Mouse (Mus musculus): ENCODE results near the gene Rhbdd3.
A peak's percentile ranks its signal among the peaks of the same experiment; 100 is the strongest.

Rhbdd3 gene

DNA sequence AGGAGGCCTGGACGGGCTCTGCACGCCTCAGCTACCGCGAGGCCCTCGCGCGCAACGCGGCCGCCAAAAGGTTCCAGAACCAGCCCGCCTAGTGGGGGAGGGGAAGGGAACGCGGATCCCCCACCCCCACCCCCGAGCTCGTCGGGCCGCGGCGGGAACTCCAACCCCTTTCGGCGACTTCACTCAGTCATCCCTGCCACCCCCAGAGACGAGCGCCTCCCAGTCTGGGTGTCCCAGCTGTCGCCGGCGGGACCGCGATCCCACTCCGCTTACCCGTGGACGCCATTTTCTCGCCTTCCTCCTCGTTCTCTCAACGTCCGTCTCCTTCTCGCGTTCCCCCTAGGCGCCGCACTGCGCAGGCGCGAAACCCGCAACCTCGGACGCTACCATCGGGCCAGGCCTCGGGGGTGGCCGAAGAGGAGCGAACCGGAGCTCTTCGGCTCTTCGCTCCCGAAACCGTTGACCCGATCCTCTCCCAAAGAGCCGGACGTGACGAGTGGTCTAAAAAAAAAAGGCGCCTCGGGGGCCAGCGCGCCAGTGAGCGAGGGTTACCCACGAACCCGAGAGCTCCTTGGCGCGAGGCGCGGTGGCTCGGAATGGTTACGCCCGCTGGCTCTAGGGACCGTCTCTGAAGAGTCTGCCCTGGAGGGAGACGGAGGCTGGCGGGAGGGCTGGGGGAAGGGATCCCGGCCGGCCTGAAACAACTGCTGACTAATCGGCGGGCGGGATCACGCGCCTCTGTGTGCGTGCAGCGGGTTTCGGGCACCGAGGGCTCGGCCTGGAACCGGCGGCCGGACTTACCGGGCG, at the start of gene Rhbdd3, which contains the start of gene Ewsr1:
TSS of gene Rhbdd3 (plus strand) at position 191 of the 807 bp plus-strand sequence.
TSS of gene Ewsr1 (minus strand) at position 531 of the 807 bp plus-strand sequence.
- peak; percentile 97 to 99 for DNase-seq (ENCODE audit: low spot score in 2 of 2)

DNA sequence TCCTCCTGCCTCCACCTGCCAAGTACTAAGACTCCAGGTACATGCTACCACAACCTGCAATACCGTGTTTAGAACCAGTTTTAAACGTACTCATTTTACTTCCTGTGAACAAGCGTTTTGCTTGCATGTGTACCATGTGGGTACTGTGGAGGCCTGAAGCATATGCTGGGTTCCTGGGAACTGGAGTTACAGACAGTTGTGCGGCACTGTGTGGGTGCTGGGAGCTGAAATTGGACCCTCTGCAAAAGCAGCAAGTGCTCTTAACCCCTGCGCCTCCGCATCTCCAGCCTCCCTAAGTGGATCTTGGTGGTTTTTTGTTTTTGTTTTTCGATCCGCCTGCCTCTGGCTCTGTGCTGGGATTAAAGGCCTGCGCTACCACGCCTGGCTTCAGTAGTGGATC, 47.1 kb upstream of the Rhbdd3 start:
- no peak for DNase-seq (ENCODE audit: low spot score in 2 of 2)

DNA sequence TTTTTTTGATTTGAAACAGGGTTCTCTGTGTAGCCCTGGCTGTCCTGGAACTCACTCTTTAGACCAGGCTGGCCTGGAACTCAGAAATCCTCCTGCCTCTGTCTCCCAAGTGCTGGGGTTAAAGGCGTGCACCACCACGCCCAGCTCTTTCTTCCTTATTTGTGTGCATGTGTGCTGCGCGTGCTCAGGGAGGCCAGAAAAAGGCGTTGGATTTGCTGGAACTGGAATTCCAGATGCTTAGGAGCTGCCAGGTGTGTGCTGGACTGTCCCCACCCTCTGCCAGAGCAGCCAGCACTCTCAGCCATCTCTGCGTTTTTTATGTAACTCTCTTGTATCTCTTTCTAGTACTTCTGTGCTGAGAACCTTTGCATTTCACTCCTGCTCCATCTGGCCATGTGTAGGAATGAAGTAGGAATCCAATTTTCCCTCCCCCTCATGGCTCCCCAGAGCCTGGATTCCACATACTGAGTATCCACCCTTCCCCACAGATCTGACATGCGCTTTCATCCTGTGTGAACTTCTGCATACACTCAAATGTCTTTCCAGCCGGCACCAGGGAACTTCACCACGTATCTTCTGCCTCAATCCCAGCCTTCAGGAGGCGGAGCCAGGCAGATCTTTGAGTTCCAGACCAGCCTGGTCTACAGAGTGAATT, 46.4 kb upstream of the Rhbdd3 start:
- DNase-seq (ENCODE audit: low spot score in 2 of 2), result peak; percentile 54 to 84

DNA sequence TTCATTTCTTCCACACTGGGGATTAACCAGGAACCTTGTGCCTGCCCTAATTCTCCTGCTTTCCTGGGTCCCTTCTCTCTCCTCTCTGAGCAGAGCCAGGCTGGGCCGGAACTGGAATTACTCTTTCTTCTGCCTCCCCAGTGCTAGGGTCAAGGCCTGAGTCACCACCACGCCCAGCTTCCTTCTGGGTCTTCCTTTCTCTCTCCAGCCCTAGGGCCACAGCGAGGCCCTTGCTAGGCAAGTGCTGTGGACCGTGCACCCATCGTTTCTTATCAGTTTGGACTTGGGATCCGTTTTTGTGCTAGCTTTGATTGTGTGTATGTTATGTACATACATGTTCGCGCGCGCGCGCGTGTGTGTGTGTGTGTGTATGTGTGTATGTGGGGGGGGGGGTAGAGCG, 44.6 kb upstream of the Rhbdd3 start:
- DNase-seq (ENCODE audit: low spot score in 2 of 2), result no peak

DNA sequence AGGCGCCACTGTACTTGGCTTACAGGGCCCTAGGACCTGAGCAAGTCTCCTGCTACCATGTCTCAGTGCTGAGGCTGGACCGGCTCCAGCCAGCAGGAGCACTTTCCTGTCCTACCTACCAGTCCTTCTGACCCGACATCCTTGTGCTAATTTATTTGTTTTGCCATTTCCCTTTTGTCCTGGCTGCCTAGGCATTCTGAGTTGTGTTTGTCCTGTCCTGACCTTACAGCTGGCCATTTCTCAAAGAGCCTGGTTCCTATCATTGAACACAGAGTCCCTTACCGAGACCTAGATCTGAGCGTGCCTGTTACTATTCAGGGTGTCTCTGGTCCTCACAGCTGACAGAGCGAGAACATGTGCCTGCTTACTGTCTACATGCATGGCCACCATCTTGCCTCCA, 43.9 kb upstream of the Rhbdd3 start:
- DNase-seq (ENCODE audit: low spot score in 2 of 2), result no peak

DNA sequence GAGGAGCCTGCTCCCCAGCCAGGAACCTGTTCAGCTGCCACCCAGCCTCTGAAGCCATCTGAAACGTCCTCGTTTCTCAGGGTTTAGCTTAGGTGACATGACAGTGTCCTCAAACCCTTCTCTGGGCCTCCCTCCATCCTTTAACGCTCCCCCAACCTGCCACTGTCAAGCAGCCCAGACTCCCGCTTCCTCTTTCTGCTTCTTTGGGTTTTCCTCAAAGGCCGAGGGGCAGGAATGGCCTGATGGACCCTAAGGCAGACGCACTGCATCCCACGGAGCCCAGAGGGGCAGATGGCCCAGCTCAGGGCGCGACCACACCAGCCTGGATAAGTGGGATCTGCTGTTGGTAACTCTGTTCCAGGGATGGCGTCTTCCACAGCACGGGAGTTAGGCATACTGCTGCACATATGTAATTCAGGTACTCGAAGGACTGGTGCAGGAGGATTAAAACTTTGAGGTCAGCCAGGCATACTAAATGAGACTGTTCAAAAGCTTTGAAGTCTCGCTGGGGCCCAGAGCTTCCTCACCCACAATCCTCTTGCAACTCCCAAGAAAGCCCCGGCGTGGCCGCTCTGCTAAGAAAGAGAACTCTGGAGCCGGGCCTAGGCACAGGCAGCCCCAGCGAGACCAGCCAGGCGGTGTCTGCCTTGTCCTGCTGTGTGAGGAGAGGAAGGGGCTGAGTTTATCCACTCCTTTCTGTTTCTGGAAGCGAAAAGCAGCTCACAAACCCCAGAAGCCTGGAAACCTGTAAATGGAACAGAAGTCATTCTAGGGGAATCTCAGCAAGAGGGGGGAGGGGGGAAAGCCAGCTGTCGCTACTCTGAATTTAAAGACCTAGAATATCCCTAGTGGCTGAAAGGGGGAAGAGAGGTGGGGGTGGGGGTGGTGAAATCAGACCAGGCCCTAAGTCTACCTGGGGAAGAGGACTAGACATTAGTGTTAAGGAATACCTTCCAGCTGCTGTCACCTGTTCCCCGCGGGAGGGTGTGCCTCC, 42.5 kb upstream of the Rhbdd3 start:
- DNase-seq (ENCODE audit: low spot score in 2 of 2), result no peak

DNA sequence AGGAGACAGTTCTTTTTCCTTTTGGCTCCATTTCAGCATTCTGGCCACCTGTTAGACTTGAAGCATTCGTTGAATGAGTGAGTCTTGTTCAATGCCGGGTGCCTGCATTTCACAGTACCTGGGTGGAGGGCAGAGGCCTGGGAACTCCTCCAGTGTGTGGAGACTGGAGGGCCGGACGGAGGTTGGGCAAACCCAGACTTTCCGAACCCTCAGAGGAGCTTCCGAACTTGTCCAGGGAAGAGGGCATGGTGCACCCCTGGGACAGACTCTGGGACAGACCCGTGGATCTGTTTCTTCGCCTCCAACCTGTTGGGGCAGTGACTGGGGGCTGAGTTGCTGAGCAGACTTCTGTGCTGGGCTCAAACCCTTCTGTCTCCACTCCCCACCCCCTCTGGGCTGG, 41.7 kb upstream of the Rhbdd3 start:
- DNase-seq (ENCODE audit: low spot score in 2 of 2), result no peak

DNA sequence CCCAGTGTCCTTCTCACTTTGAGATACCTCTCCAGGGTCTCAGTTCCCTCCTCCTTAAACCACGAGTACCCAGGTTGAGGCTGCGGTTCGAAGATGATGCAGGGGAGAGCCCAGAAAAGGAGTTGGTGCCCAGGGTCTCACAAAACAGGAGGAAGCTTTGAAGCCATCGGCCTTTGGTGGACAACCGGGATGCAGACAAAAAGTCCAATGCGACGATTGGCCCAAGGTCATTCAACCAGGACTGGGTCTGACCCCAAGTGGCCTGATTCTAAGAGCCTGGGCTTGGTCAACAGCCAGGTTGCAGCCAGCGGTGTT, 41.2 kb upstream of the Rhbdd3 start:
- peak in 1 of 2 experiments; percentile 26 for DNase-seq (ENCODE audit: low spot score in 2 of 2)

DNA sequence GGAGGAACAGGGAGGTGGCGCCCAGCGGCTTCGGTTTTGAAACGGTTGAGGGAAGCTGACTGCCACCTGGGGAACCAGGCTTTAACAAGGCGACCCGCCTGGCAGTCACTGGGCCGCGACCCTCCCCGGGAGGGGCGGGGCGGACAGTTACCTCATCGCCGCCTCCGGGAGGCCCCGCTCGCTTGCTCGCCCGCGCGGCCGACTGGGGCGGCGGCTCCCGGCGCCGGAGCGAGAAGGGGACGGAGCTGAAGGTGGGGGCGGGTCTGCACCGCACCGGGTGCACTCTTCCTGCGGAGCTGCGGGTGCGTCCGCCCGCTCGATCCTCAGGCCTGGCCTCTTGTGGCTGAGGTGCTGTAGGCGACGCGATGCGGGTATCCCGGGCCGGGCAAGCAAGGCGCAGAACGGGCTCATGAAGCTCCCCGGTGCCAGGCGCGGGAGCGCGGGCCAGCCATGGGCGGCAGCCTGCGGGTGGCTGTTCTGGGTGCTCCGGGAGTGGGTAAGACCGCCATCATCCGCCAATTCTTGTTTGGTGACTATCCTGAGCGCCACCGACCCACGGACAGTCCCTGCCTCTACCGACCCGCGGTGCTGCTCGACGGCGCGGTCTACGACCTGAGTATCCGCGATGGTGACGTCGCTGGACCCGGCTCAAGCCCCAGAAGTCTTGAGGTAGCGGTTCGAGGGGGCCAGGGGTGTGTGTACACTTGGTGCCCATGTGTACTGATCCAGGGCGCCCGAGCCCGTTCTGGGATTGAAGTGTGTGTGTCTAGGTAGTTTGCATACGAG, 40.7 kb upstream of the Rhbdd3 start, which contains the start of gene Rasl10a:
TSS of gene Rasl10a (plus strand) at position 273 of the 786 bp plus-strand sequence.
- peak; percentile 51 to 63 for DNase-seq (ENCODE audit: low spot score in 2 of 2)

DNA sequence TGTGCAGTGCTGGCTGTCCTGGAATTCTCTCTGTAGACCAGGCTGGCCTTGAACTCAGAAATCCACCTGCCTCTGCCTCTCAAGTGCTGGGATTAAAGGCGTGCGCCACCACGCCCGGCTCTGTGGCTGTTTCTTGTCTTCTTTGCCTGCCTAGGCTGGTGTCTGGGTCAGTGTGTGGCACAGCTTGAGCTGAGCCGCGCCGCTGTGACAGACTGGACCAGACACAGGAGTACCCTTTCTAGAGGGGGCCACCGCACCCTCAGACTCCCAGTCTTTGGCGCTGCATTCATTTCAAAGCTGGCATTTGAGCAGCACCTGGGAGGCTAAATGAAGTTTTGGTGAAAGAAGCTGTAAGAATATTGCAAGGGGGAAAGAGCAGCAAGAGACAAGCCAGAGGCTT, 39.9 kb upstream of the Rhbdd3 start:
- peak in 1 of 2 experiments; percentile 29 for DNase-seq (ENCODE audit: low spot score in 2 of 2)

DNA sequence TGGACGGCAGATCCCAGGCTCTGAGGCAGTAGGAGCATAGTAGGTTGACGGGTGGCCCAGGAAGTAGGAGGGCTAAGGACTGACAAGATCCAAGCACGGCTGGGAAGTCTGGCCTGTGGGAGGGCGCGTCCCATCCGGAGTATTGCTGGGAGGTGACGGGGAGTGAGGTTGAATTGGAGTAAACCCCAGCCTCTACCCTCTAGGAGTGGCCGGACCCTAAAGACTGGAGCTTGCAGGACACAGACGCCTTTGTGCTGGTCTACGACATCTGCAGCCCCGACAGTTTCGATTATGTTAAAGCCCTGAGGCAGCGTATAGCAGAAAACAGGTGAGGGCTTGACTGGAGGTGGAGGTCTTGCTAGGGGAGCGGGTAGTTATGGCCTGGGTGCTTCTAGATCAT, 39.5 kb upstream of the Rhbdd3 start:
- DNase-seq (ENCODE audit: low spot score in 2 of 2), result no peak

DNA sequence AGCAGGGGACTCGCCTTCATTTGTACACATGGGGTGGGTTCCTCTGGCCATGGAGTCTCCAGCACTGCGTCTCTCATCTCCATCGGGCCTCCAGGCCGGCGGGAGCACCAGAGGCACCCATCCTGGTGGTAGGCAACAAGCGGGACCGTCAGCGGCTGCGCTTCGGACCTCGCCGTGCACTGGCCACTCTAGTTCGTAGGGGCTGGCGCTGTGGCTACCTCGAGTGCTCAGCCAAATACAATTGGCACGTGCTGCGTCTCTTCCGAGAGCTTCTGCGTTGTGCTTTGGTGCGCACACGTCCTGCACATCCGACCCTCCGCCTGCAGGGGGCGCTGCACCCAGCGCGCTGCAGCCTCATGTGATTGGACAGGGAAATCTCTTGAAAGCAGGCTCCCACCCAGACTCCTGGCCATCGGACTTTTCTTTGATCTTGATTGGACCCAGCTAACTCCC, 39.0 kb upstream of the Rhbdd3 start:
- DNase-seq (ENCODE audit: low spot score in 2 of 2), result peak; percentile 58 to 77

DNA sequence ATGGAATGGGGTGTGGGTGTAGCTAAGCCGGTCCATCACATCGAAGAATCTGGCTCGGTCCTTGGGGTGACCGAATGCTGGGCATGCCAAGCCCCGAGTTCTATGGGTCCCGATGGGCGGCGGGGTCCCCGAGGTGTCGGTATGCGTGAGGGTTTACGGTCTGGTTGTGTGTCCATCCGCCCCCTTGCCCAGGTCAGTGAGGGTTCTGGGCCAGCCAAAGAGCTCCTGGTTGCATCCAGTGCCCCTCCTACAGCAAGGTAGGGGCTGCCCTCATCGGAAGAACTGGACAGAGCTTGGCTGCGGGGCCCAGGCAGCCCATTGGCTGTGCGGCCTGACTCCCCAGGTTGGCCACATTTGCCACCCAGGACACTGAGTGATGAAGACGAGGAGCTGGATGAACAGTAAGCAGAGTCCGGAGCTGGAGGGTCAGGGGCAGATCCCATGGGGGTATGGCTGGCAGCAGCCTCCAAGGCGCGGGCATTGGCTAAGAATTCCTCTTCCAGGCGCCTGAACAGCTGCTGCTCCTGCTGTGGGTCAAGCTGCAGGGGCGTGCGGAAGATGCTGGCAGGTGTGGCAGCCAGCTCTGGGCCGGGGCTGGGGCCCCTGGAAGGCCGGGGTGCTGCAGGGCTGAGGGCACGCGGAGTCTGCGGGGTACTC, 37.8 kb upstream of the Rhbdd3 start:
- DNase-seq (ENCODE audit: low spot score in 2 of 2), result peak; percentile 28 to 30

DNA sequence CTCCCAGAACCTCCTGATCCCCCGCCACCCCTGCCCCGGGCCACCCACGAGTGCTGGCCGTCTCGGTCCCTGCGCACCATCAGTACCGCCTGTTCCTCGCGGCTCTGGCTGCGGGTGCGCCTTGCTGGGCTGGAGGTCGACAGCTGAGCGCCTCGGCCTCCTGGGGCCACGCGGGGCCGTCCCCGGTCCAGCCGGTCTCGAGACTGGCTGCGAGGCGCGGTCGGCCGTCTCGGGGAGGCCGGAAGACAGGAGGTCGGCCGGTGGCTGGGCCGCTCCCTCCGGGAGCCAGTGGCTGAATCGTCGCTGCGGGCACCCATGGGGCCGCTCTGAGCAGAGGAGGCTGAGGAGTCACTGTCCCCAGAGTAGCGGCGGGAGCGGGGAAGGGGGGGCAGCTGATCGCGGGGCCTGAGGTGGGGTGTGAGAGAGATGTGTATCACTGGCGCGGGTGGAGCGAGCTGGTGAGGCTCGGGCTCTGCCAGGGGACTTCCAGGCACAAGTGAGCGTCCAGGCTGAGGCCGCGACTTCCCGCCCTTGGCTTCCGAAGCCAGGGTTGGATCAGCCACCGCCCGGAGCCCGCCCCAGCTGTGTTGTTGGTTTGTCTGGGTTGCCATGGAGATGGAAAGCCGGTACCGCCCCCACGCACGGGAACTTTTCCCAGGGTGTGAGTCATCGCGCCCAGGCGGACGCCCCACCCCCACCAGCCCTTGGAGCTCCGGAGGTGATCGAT, 37.1 kb upstream of the Rhbdd3 start:
- DNase-seq (ENCODE audit: low spot score in 2 of 2), result peak; percentile 97

DNA sequence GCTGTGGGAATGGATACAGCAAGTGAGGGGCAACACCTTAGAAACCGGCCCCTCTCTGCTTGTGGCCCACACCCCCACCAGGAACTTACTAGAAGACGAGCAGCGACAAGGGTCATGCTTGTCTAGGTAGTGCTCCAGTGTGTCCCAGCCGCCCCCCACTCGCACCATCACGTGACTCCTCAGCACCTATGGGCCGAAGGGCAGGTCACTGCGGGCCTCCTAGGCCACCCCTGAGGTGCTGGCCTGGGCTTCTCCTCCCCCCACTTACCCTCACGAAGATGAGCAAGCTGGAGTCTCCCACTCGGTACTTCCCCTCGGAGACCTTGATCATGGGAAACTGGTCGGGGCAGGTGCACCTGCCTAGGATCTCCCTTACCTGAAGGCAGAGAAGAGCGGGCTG, 36.4 kb upstream of the Rhbdd3 start:
- DNase-seq (ENCODE audit: low spot score in 2 of 2), result no peak

DNA sequence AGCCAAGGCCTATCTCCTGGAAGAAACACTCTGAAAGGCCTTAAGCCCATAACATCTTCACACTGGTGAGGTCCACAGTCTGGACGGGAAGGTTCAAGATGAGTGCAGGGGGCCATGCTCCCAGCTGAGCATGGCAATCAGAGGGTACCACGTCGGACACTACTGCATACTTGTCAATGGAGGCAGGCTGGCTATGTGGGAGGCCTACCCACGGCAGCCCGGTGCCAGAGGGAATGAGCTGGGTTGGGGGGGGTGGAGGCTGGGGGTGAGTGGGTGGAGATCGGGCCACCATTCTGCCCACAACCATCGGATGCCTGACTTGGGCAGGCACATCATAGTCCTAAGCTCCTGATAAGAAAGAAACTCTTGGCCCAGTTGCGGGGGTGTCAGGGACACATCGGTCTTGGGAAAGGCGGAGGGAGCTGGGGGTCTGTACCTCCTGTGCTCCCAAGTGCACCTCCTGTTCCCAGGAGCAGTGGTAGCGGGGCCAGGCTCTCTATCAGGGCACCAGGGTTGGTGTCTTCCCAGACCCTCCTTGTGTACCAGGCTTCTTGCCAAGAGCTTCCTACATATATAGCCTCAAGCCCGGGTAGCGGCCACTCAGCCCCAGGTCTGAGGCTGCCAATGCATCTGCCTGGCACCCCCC, 35.7 kb upstream of the Rhbdd3 start:
- DNase-seq (ENCODE audit: low spot score in 2 of 2), result no peak

DNA sequence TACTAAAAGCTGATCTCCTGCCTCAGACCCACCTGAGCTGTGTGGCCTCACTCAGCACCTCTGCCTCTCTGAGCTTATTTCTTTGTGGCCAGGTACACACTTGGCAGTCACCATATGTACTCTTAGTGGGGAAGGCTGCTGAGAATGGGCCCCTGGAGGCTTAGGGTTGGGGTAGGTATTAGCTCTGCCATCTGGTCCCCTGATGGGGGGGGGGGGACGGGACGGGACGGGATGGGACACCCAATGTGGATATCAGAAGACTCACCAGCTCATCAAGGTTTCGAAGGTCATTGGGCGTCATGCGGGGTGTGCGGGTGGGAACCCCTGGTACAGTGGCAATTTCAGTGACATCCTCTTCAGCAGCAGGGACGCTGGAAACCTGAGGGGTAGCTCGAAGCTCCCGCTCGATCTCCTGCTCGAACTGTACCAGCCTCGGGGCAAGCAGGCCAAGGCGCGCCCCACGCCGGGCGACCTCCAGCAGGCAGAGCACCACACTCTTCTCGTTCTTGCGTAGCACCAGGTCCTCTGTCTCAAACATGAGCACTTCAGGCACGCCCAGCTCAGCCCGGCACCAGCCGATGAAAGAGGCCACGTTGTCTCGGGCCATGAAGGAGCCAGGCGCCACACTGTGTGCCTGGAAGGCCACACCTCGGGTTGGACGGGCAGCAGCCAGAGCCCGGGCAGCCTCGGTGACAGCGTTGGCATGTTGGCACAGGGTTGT, 35.0 kb upstream of the Rhbdd3 start:
- peak in 1 of 2 experiments; percentile 45 for DNase-seq (ENCODE audit: low spot score in 2 of 2)

DNA sequence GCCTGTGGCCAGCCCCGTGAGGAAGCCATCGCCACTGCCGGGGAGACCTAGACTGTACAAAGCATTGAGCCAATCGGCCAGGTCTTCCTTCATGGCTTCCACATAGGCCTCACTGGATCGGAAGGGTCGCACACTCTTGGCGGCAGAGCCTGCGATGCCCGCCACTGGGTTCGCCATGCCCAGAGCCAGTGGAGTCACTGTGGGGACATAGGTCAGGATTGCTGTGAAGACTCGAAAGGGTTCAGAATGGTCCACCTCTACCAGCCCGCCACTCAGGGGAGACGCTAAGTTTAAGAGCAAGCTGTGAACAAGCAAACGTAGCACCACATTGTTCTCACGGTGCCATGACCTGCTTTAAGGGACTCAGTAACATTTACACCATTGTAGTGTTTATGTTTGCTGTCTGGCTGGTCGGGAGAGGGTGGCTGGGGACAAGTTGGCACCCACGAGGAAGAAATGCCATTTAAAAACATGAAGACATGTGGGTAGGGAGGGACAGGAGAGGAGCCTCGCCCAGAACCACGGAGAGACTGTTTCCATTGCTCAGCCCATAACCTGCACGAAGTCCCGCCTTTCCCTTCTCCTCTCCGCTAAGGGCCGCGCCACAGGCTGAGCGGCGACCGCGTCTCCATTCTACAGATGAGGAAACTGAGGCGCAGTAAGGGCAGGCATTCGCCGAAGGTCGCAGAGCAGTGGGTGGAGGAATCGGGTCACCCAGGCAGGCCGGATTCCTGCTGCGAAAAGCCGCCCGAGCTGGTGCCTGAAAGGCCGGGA, 34.3 kb upstream of the Rhbdd3 start:
- peak; percentile 46 to 49 for DNase-seq (ENCODE audit: low spot score in 2 of 2)

Data from frontal cortex, postnatal 36 days (tissue).